Mouse (Mus musculus): ENCODE data around the gene 2310022A10Rik.

GRCm38 (mm10) chr7:27520599-27520998 is 32.4 kb upstream of the 2310022A10Rik start:
- TF ChIP-seq GATA1 (IDR thresholded peaks at IDR 0.05; ENCODE audit: borderline replicate concordance, low read length) (no peak), FLI1 (IDR thresholded peaks at IDR 0.05; ENCODE audit: low read length) (no peak)
